Mouse (Mus musculus) ES-E14 (cell line): Measurements from ENCODE around the gene Hoxa6.

ENCODE experiments used
- MAFK ChIP-seq: IDR thresholded peaks from 2 replicates; pipeline ENCODE4 v1.6.1; 2014; ENCODE audit warnings: mild to moderate bottlenecking, low read depth, low read length, inconsistent platforms; ENCODE audit not compliant: insufficient read depth
- ZC3H11A ChIP-seq: IDR thresholded peaks from 2 replicates; pipeline ENCODE4 v1.6.1; 2012; ENCODE audit warnings: low read depth, mild to moderate bottlenecking, inconsistent platforms, low read length, borderline replicate concordance
- ZNF384 ChIP-seq: IDR thresholded peaks from 2 replicates; pipeline ENCODE4 v1.6.1; 2012; ENCODE audit warnings: low read depth, low read length, inconsistent platforms

GRCm38 (mm10) chr6:52241001-52241621, 32.6 kb upstream of the Hoxa6 start:
- TF ChIP-seq MAFK, result no peak
- no peak for TF ChIP-seq ZNF384
- TF ChIP-seq ZC3H11A, result no peak
